Mouse (Mus musculus): ENCODE data around the gene Wbp1l.

DNA sequence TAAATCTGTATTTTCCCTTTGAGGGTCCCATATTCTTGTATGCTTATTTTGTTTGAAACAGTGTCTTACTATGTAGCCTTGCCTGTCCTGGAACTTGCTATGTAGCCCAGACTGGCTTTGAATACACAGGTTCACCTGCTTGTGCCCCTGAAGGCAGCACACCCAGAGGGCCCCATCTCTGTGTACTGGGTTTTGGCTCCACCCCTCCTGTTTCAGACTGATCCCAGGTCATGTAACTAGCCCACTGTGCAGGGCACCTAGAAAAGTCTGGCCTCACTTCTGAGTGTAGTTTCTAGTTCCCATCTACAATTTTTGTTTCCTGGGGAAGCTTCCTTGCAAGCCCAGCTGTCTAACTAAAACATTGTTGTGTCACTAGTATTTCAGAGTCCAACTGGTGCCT lies 40.2 kb downstream of the Wbp1l start:
- TF ChIP-seq POLR2A (IDR thresholded peaks at IDR 0.05; ENCODE audit: control insufficient read depth, low read depth, low read length): no peak
- TF ChIP-seq CTCF (IDR thresholded peaks at IDR 0.05; ENCODE audit: control insufficient read depth, insufficient read depth, insufficient replicate concordance, low read depth, low read length): no peak
